Mouse (Mus musculus): ENCODE measurements around the gene Zeb2. TPM values are rescaled to one million over a fixed set of nuclear protein-coding genes. Genes with fewer than 3 reads are reported as not detected.
A peak's percentile ranks its signal among the peaks of the same experiment; 100 is the strongest.
"Not testable (repeated sequence)": the region's sequence is repeated elsewhere in the genome, so short reads cannot be mapped to it uniquely, and the experiment has no call there.

The Zeb2 gene
- total RNA-seq, 1 experiment from 2014 or later: 113 TPM

GRCm38 (mm10) chr2:45113912-45114311 is 3.3 kb downstream of the Zeb2 start:
- ATAC-seq (ENCODE audit: extremely low read depth, insufficient number of reproducible peaks, low FRiP score, poor library complexity, severe bottlenecking): no peak

- ATAC-seq (ENCODE audit: extremely low read depth, insufficient number of reproducible peaks, low FRiP score, poor library complexity, severe bottlenecking): 0 out of 2 replicates have a peak, but pooled peaks have one; percentile 28
These were observed 4.1 kb downstream of the Zeb2 start for GRCm38 (mm10) chr2:45112891-45113683.

- peak; percentile 24; the same call in 1 of the 2 replicates for ATAC-seq (ENCODE audit: extremely low read depth, insufficient number of reproducible peaks, low FRiP score, poor library complexity, severe bottlenecking)
These were observed 5.0 kb downstream of the Zeb2 start for GRCm38 (mm10) chr2:45112021-45112747.

- ATAC-seq (ENCODE audit: extremely low read depth, insufficient number of reproducible peaks, low FRiP score, poor library complexity, severe bottlenecking): not testable (repeated sequence)
These were observed 5.6 kb downstream of the Zeb2 start for GRCm38 (mm10) chr2:45111571-45111970.

GRCm38 (mm10) chr2:45110757-45111411 is 6.3 kb downstream of the Zeb2 start:
- ATAC-seq (ENCODE audit: extremely low read depth, insufficient number of reproducible peaks, low FRiP score, poor library complexity, severe bottlenecking): peak; percentile 15; the same call in 1 of the 2 replicates

GRCm38 (mm10) chr2:45109951-45110756 is 7.0 kb downstream of the Zeb2 start:
- ATAC-seq (ENCODE audit: extremely low read depth, insufficient number of reproducible peaks, low FRiP score, poor library complexity, severe bottlenecking): peak; percentile 43

- no peak for ATAC-seq (ENCODE audit: extremely low read depth, insufficient number of reproducible peaks, low FRiP score, poor library complexity, severe bottlenecking)
These were observed 7.8 kb downstream of the Zeb2 start for GRCm38 (mm10) chr2:45109161-45109950.

GRCm38 (mm10) chr2:45108521-45109091 is 8.6 kb downstream of the Zeb2 start:
- no peak for ATAC-seq (ENCODE audit: extremely low read depth, insufficient number of reproducible peaks, low FRiP score, poor library complexity, severe bottlenecking)

GRCm38 (mm10) chr2:45107555-45107954 is 9.6 kb downstream of the Zeb2 start:
- no peak for ATAC-seq (ENCODE audit: extremely low read depth, insufficient number of reproducible peaks, low FRiP score, poor library complexity, severe bottlenecking)

- no peak for ATAC-seq (ENCODE audit: extremely low read depth, insufficient number of reproducible peaks, low FRiP score, poor library complexity, severe bottlenecking)
These were observed 11.0 kb downstream of the Zeb2 start for GRCm38 (mm10) chr2:45105922-45106851.

- ATAC-seq (ENCODE audit: extremely low read depth, insufficient number of reproducible peaks, low FRiP score, poor library complexity, severe bottlenecking): no peak
These were observed 11.9 kb downstream of the Zeb2 start for GRCm38 (mm10) chr2:45105281-45105721.

- no peak for ATAC-seq (ENCODE audit: extremely low read depth, insufficient number of reproducible peaks, low FRiP score, poor library complexity, severe bottlenecking)
These were observed 12.6 kb downstream of the Zeb2 start for GRCm38 (mm10) chr2:45104511-45105055.

GRCm38 (mm10) chr2:45104066-45104465 is 13.1 kb downstream of the Zeb2 start:
- no peak for ATAC-seq (ENCODE audit: extremely low read depth, insufficient number of reproducible peaks, low FRiP score, poor library complexity, severe bottlenecking)

- no peak for ATAC-seq (ENCODE audit: extremely low read depth, insufficient number of reproducible peaks, low FRiP score, poor library complexity, severe bottlenecking)
These were observed 13.9 kb downstream of the Zeb2 start for GRCm38 (mm10) chr2:45103021-45103983.

- ATAC-seq (ENCODE audit: extremely low read depth, insufficient number of reproducible peaks, low FRiP score, poor library complexity, severe bottlenecking): no peak
These were observed 15.0 kb downstream of the Zeb2 start for GRCm38 (mm10) chr2:45102191-45102638.
